12 mouse cellular contexts compared by ENCODE assay signal in the genomic region with DNA sequence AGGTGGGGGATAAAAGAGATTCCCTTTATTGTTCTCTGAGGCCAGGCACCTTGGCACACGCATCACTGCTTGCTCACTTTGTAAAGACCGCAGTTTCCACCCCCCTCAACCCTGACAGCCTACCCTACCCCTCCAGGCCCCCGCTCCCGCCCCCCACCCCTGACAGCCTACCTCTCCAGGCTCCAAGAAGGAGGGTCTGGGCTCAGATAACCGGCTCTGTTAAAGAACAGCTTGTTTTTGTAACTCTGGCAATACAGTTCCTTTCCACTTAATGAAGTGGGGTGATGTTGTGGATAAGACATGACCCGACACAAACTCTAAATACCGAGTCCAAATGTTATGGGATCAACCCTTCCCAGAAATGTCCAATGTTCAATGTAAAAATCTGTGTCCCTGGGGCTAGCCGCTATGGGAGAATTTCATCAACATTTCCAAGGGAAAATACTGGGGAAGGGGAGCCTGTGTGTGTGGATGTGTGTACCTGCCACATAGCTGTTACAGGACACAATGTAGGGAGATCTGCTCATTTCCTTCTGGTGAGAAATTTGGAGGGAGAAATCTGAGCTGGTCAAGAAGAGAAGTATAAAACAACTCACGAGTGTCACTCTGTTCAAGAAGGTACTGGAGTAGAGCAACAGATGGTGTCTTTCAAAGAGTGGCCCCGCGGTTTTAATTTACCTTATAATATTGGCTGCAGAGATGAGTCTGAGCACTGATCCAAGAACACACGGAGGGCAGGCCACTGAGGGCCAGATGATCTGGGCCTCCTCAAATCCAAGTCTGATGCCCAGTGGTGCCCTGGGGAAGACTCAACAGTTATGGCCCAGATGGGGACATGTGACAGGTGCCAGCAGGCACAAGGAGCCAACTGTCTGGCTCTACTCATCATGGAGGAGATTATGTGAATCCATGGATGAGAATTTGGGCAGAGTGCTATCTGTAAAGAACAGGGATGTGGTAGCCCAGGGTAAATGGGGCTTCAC.
DNase-seq lines count a peak whose midpoint lies in the region; ATAC-seq lines count a peak whose summit lies in the region.
"Had no signal": no experiment of that assay in that cellular context is flagged by ENCODE, and none has a peak within 500 bp of the region (broad histone marks: within the 10 kb centered on the region; RNA-seq: fewer than 3 reads in every experiment).

No protein-coding gene starts in this region.

- H3K27me3 ChIP-seq in hindbrain, embryonic 15.5 days: no peaks in the 10 kb centered on the region
- H3K27me3 ChIP-seq in hindbrain, embryonic 13.5 days: no peaks in the 10 kb centered on the region
- no peaks in the 10 kb centered on the region for H3K27me3 ChIP-seq in lung, embryonic 15.5 days
- H3K27me3 ChIP-seq in limb, embryonic 12.5 days: no peaks in the 10 kb centered on the region
- no peaks in the 10 kb centered on the region for H3K27me3 ChIP-seq in stomach, embryonic 16.5 days (ENCODE audit: control insufficient read depth, insufficient read depth, low read length)

- H3K4me1 ChIP-seq in hindbrain, embryonic 15.5 days (replicated peaks): peaks cover 3% of the 10 kb centered on the region; the same call in 1 of the 2 replicates
- 0 out of 2 replicates have a peak, but pooled peaks cover 3% of the 10 kb centered on the region for H3K4me1 ChIP-seq in hindbrain, embryonic 13.5 days (replicated peaks)
- peaks cover 6% of the 10 kb centered on the region for H3K4me1 ChIP-seq in lung, embryonic 15.5 days
- peaks cover 58% of the 10 kb centered on the region for H3K4me1 ChIP-seq in limb, embryonic 12.5 days (replicated peaks)
- H3K4me1 ChIP-seq in stomach, embryonic 16.5 days (ENCODE audit: control insufficient read depth, insufficient read depth, low read length): no peaks in the 10 kb centered on the region

- no peak overlapping the region for H3K9ac ChIP-seq in hindbrain, embryonic 15.5 days
- H3K9ac ChIP-seq in hindbrain, embryonic 13.5 days: no peak overlapping the region
- H3K9ac ChIP-seq in lung, embryonic 15.5 days: no peak overlapping the region
- no peak overlapping the region for H3K9ac ChIP-seq in limb, embryonic 12.5 days (replicated peaks)
- H3K9ac ChIP-seq in stomach, embryonic 16.5 days (ENCODE audit: low read length): no peak overlapping the region

- no peak overlapping the region for H3K4me2 ChIP-seq in hindbrain, embryonic 15.5 days
- no peak overlapping the region for H3K4me2 ChIP-seq in hindbrain, embryonic 13.5 days
- H3K4me2 ChIP-seq in lung, embryonic 15.5 days: peak overlapping the region; percentile 23; the same call in 1 of the 2 replicates
- H3K4me2 ChIP-seq in limb, embryonic 12.5 days: no peak overlapping the region
- no peak overlapping the region for H3K4me2 ChIP-seq in stomach, embryonic 16.5 days (ENCODE audit: low read depth, low read length)
- H3K4me2 ChIP-seq: heart, embryonic 11.5 days had no signal

- WGBS in hindbrain, embryonic 15.5 days: 70% methylated on average over 12 of the region's 12 CpGs
- 72% methylated on average over 12 of the region's 12 CpGs for WGBS in hindbrain, embryonic 13.5 days
- 41% methylated on average over 12 of the region's 12 CpGs for WGBS in lung, embryonic 15.5 days
- WGBS in limb, embryonic 12.5 days: 62% methylated on average over 12 of the region's 12 CpGs
- 49% methylated on average over 12 of the region's 12 CpGs for WGBS in stomach, embryonic 16.5 days

- ATAC-seq in hindbrain, embryonic 15.5 days (ENCODE audit: low FRiP score, low read depth): 0 out of 2 replicates have a peak, but pooled peaks have one; percentile 36
- no peak for ATAC-seq in hindbrain, embryonic 13.5 days (ENCODE audit: low FRiP score)
- peak; percentile 79; the same call in 1 of the 2 replicates for ATAC-seq in lung, embryonic 15.5 days (ENCODE audit: borderline replicate concordance, extremely low read depth, low FRiP score, low TSS enrichment)
- no peak for ATAC-seq in limb, embryonic 12.5 days (ENCODE audit: insufficient number of reproducible peaks, insufficient read depth, low FRiP score, low TSS enrichment, low read depth)
- peak; percentile 82 for ATAC-seq in stomach, embryonic 16.5 days (ENCODE audit: insufficient read depth, low FRiP score)
- ATAC-seq: forebrain, embryonic 14.5 days had no signal

- no peak overlapping the region for H3K4me3 ChIP-seq in hindbrain, embryonic 15.5 days
- H3K4me3 ChIP-seq in hindbrain, embryonic 13.5 days: no peak overlapping the region
- H3K4me3 ChIP-seq in lung, embryonic 15.5 days: no peak overlapping the region
- H3K4me3 ChIP-seq in limb, embryonic 12.5 days (replicated peaks): no peak overlapping the region
- H3K4me3 ChIP-seq in stomach, embryonic 16.5 days (replicated peaks; ENCODE audit: low read length): no peak overlapping the region

- DNase-seq in lung, postnatal 25 days (ENCODE audit: low spot score): no peak
- no peak for DNase-seq in thymus, postnatal 25 days
- DNase-seq: cerebellum, adult 8-10 months; right cerebral cortex, adult 18-20 months; thymus, postnatal 4 days had no signal

- no peaks in the 10 kb centered on the region for H3K9me3 ChIP-seq in hindbrain, embryonic 15.5 days
- H3K9me3 ChIP-seq in hindbrain, embryonic 13.5 days: no peaks in the 10 kb centered on the region
- no peaks in the 10 kb centered on the region for H3K9me3 ChIP-seq in lung, embryonic 15.5 days
- H3K9me3 ChIP-seq in limb, embryonic 12.5 days: 0 out of 2 replicates have a peak, but pooled peaks cover 4% of the 10 kb centered on the region
- H3K9me3 ChIP-seq in stomach, embryonic 16.5 days (replicated peaks; ENCODE audit: control insufficient read depth, low read length): no peaks in the 10 kb centered on the region

- H3K27ac ChIP-seq in hindbrain, embryonic 15.5 days (replicated peaks): no peak overlapping the region
- H3K27ac ChIP-seq in hindbrain, embryonic 13.5 days: no peak overlapping the region
- peak overlapping the region; percentile 70; the same call in 1 of the 2 replicates for H3K27ac ChIP-seq in lung, embryonic 15.5 days
- H3K27ac ChIP-seq in limb, embryonic 12.5 days: peak overlapping the region; percentile 43
- peak overlapping the region; percentile 40 for H3K27ac ChIP-seq in stomach, embryonic 16.5 days (ENCODE audit: low read length)

- no peaks in the 10 kb centered on the region for H3K36me3 ChIP-seq in hindbrain, embryonic 15.5 days
- H3K36me3 ChIP-seq in hindbrain, embryonic 13.5 days: no peaks in the 10 kb centered on the region
- H3K36me3 ChIP-seq in lung, embryonic 15.5 days: no peaks in the 10 kb centered on the region
- H3K36me3 ChIP-seq in limb, embryonic 12.5 days: no peaks in the 10 kb centered on the region
- no peaks in the 10 kb centered on the region for H3K36me3 ChIP-seq in stomach, embryonic 16.5 days (ENCODE audit: control insufficient read depth, insufficient read depth, low read length)

Comparison
In these comparisons a context has a peak if more than half of its experiments do, and no peak if none do; other contexts are left out.
1. ATAC-seq: peak in hindbrain, embryonic 15.5 days (single experiment), lung, embryonic 15.5 days (single experiment) and stomach, embryonic 16.5 days (single experiment); none in hindbrain, embryonic 13.5 days (single experiment) and limb, embryonic 12.5 days (single experiment).
2. H3K27ac ChIP-seq: peak in lung, embryonic 15.5 days (single experiment), limb, embryonic 12.5 days (single experiment) and stomach, embryonic 16.5 days (single experiment); none in hindbrain, embryonic 15.5 days (single experiment) and hindbrain, embryonic 13.5 days (single experiment).